Mouse (Mus musculus) bone marrow macrophage, adult 2 months (primary cell): ENCODE measurements around the gene Gosr1.
"Not testable (repeated sequence)": the region's sequence is repeated elsewhere in the genome, so short reads cannot be mapped to it uniquely, and the experiment has no call there.

Experiments
- CTCF ChIP-seq: IDR thresholded peaks from 2 replicates; pipeline ENCODE4 v1.5.1; 2012; ENCODE audit warnings: low read depth, mild to moderate bottlenecking, low read length, moderate library complexity
- POLR2A ChIP-seq: IDR thresholded peaks from 2 replicates; pipeline ENCODE4 v1.6.1; 2012; ENCODE audit warnings: mild to moderate bottlenecking, low read depth, low read length, borderline replicate concordance

- not testable (repeated sequence) for TF ChIP-seq CTCF, POLR2A
Measured at GRCm38 (mm10) chr11:76679508-76679907, 83.9 kb downstream of the Gosr1 start, which contains the start of gene Trarg1.
